Mouse (Mus musculus) thymus, postnatal 25 days (tissue): ENCODE results near the gene Mtf2.
"Not testable (repeated sequence)": the region's sequence is repeated elsewhere in the genome, so short reads cannot be mapped to it uniquely, and the experiment has no call there.

Experiments
- DNase-seq: peaks from one replicate; pipeline ENCODE4 v3.0.0; 2022

Gene Mtf2

DNA sequence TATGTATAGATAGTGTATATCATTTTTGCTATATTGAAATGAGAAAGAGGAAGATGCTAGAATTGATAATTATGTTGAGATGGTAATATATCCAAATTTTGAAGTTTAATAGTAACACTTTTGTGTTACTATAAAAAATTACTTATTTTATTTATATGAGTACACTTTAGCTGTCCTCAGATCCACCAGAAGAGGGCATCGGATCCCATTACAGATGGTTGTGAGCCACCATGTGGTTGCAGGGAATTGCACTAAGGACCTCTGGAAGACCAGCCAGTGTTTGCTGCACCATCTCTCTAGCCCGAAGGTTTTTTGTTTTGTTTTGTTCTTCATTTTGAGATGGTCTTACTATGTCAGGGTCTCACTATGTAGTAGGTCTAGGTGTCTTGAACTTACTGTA lies 20.0 kb downstream of the Mtf2 start:
- DNase-seq: peak; percentile 17

DNA sequence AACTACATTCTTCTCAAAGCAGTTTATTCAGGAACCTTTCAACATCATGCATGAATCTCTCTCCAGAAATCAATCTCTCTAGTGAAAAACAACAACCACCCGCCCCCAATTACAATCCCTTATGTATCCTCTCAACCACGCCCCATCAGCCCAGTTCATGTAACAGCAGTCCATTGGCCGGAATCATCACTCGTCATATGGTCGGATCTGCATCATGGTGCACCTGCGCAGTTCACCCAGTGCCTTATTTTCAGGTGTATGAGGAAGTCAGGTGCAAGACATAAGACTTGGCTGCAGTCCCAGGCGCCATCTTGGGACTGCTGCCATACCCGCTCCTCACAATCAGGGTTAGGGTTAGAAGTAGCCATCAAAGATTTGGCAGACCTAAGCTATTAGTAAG lies 27.3 kb downstream of the Mtf2 start:
- DNase-seq: not testable (repeated sequence)

DNA sequence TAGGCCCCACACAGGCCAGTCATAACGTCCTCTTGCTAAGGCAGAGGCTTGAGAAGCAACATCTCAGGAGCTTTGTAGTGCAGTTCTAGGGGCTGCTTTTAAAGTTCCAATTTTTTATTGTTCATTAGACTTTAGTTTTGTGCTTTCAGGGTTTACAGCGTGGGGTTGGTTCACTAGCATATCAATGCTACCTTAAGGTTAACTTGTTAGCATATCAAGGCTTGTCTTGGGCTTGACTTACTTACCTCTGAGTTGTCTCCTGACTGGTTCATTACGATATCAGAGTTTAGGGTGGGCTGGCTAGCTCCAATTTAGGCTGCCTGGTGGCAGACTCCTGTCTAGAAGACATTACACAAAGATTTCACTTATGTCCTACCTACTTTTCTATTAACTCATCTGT lies 32.2 kb downstream of the Mtf2 start:
- DNase-seq: no peak

DNA sequence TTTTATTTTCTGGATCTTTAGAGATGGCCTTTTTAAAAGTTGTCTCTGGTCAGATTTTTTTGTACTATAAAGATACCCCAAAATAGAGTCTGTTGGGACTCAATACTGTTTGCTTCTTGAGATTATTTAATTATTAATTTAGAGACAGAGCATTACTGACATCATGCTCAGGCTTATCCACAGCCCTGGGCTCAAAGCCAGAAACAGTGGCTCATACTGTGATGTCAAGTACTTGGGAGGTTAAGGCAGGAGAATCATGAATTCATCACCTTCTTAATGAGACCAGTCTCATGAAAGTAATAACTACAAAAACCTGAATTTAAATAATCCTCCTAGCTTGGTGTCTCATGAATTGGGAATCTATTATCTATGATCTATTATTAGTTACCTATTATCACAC lies 34.7 kb downstream of the Mtf2 start:
- no peak for DNase-seq

DNA sequence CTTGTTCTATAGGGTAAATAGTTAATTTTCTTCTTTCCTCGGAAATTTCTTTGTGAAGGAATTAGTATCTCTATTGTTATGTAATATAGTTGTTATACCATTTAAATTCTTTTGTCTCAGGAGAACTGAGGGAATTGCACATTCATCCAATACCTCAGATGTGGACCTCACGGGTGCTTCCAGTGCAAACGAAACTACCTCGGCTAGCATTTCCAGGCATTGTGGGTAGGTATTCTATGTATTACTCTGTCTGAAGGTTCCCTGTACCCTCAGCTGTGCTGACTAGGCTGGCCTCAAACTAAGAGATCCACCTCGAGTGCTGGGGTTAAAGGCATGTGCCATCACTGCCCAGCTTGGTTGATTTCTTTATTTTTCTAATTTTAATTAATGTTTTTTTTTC lies 38.8 kb downstream of the Mtf2 start:
- DNase-seq: no peak

DNA sequence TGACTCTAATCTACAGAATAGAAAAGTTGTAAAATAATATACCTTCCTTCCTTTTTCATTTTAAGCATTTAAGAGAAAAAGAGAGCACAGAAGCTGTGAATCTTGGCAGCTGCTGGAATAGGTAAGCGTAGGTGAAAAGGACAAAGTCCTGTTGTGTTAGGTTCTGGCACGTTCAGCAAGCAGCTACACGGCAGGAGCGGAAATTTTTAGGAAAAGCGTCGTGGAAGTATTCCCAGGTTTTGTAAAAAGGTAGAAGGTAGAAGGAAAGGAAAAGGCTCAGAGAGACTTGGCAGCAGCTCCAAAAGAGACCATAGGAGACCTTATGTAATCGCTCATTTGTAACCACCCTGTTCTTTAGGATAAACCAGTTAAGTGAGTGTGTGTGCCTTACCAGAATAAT lies 43.9 kb downstream of the Mtf2 start:
- no peak for DNase-seq

DNA sequence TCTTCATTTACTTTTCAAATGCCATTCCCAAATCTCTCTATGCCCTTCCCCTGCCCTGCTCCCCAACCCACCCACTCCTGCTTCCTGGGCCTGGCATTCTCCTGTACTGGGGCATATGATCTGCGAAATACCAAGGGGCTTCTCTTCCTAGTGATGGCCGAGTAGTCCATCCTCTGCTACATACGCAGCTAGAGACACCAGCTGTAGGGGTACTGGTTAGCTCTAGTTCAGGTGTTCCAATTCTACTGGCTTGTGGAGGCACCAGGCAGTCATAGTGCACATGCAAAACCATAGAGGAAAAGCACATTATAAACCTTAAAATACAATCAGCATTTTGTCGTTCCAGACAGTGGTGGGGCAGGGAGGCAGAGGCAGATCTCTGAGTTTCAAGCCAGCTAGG lies 52.2 kb downstream of the Mtf2 start:
- no peak for DNase-seq

DNA sequence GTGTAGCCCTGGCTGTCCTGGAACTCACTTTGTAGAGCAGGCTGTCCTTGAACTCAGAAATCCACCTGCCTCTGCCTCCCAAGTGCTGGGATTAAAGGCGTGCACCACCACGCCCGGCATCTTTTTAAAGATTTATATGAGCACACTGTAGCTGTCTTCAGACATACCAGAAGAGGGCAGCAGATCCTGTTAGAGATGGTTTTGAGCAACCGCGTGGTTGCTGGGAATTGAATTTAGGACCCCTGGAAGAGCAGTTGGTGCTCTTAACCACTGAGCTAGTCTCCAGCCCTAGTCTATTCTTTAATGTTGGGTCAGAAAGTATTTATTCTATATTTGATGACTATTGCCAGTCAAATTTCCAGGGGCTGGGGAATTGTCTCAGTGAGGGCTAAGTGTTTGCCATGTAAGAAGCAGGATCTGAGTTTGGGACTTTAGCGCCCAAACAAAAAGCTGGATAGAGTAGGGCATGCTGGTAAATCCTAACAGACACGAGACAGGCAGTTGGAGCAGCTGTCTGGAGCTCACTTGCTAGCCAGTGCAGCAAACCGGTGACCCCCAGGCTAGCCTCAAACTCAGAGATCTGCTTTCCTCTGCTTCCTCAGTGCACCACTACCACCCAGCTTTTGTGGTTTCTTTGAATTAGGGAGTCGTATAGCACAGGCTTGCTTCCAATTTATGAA lies 54.9 kb downstream of the Mtf2 start:
- no peak for DNase-seq

DNA sequence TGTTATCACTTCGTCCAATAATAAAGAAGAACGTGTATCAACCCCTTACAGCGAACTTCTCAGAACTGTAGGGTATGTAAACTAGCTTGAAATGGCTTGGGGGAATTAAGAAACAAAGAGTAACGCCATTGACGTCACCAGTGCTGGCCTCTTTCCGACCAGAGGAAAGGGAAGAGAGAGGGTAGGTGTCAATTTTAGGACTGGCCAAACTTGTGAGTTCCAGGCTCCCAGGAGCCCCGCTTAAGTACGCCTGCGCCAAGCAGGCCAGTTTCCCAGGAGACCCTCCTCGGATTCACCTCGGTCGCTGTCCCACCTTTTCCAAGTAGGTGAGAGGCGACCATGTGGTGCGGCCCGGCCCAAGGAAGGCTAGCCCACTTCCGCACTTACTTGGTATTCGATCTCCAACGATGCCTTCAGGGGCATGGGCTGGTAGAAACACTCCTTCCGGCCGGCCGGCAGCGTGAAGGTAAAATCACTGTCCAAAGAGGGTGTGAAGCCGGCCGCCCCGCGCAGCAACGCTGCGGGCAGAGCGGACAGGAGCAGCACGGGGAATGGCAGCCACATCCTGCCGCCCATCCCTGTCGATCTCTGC lies 66.5 kb downstream of the Mtf2 start:
- DNase-seq: no peak

DNA sequence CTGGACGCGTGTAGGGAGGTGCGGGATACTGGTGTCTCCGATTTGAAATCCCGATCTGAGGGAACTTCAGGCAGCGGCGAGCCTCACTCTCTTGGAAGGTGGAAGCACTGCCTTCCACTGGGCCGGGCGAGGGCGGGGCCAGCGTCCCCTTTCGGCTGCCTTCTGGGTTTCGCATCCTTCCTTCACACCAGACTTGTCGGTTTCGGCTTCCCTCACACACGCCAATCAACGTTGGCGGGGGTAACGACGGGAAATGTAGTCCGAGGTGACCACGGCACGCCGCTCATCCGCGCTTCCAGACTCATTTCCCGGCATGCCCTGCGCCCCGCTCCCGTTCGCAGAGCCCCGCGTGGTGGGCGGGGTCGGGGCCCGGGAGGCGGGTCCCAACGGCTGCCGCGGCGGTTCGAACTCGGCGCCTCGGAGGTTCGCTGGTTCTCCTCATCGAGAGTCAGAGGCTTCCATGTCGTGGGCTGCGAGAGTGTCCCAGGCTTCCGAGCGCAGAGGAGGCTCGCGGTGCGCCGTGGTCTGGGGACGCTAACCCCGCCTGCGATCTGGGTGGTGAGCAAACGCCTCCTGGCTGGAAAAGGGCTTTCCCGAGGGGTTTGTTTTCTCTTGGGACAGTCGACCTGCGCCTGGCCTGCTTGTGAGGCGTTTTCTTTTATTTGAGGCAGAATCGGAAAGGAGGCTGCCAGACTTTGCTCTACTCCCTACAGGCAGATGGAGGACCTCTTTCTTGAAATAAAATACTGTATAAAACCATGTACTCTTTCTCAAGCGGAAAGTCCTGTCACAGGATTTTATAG lies 67.2 kb downstream of the Mtf2 start, which contains the start of the genes Tmed5 and Ccdc18:
Gene Tmed5 (minus strand): TSS at position 180 of the 803 bp plus-strand sequence.
Gene Ccdc18 (plus strand): TSS at position 435 of the 803 bp plus-strand sequence.
- DNase-seq: peak; percentile 98

DNA sequence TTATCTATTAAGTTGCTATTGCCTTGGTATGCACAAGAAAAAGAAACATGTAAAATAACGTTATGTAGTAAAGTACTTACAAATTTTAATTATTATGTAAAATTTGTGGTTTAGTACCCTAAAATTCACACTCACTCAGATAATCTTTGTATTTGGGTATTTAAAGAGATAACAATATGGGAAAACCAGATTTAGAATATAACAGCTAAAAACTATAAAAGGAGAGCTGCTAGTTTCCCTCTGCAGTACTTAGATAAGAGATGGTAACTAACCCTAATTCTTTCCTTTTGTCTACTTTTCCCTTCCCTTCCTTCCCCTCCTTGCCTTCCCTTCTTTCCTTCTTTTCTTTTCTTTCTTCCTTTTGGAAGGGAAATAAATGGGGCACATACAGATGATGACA lies 87.1 kb downstream of the Mtf2 start:
- no peak for DNase-seq
